Mouse (Mus musculus): Measurements from ENCODE around the gene Cdhr1. TPM values are rescaled to one million over a fixed set of nuclear protein-coding genes. Genes with fewer than 3 reads are reported as not detected.

The Cdhr1 gene
- total RNA-seq, 2 experiments from 2014 or later = 11.2 to 14.1 TPM

DNA sequence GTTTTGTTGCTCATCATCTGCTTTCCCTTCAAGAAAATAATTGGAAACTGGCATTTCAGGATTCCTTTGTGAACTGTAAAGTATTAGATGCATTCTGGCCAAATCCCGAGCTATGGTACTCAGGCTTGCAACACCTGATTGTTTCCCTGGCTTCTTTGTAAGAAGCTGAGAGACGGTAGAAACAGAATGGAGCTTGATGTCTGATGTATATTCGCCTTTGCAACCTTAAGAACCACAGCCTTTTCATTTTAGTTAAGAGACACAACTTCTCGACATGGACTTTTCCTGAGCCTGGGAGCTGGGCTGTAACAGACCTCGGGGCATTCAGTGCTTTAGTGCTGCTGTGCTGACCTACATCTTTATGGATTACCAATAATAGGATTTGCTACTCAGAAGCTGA lies 30.5 kb downstream of the Cdhr1 start, which contains the start of gene Lrit2:
Lrit2 (plus strand) TSS at position 301 of the 400 bp plus-strand sequence.
- intact Hi-C loops (cut with DNase I) = loop anchor here (5.0 kb wide), 1 partner anchor 60 kb away; no protein-coding TSS in a partner anchor
- Histone ChIP-seq H3K4me3 (no peak within 1 kb of the TSS), H3K27ac (no peak within 1 kb of the TSS)
- DNase-seq (ENCODE audit: extremely low spot score in 1 of 2, low spot score in 2 of 2) = no peak
- no peak for TF ChIP-seq CTCF (IDR thresholded peaks at IDR 0.05)

DNA sequence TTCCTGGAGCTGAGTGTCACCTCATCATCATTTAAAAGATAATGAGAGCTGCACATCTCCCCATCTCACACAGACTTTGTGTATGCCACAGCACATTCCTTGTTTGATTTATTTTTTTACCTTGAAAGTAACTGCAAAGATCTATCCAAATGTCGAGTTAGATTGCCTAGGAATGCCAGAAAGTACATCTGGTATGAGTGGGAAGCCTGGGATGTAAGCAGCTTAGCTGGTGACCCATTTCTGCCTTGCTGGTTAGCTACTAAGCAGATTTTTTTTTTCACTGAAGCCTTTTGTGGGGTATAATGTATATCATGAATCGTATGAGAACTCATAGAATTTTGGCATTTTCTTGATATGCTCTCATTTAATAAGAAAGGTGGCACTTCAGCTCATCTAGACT lies 31.5 kb downstream of the Cdhr1 start:
- H3K4me3 ChIP-seq = no peak overlapping the region
- no peak for DNase-seq (ENCODE audit: extremely low spot score in 1 of 2, low spot score in 2 of 2)
- intact Hi-C loops (cut with DNase I) = loop anchor here (5.0 kb wide), 1 partner anchor 61 kb away; no protein-coding TSS in a partner anchor
- no peak for TF ChIP-seq CTCF (IDR thresholded peaks at IDR 0.05)
- no peak overlapping the region for H3K27ac ChIP-seq

DNA sequence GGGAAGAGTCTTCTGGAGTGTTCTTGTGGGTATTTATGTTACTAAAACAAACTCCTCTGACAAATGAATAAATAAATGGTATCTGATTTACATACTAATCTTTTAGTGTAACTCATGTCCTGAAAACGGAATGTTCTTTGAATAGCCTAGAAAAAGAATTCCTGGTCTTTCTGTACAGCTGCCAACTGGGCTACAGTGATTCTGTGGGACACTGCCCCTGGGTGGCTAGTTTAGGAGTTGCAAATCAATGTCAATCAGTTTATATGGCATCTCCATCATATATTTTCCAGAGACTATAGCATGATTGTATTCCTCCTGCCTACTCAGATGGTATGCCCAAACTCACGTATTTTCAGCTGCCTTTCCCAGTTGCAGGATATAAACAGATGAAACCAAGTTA lies 33.3 kb downstream of the Cdhr1 start:
- no peak for DNase-seq (ENCODE audit: extremely low spot score in 1 of 2, low spot score in 2 of 2)
- Histone ChIP-seq H3K27ac (no peak overlapping the region), H3K4me3 (no peak overlapping the region)
- peak; percentile 22 for TF ChIP-seq CTCF (IDR thresholded peaks at IDR 0.05)
- intact Hi-C loops (cut with DNase I) = loop anchor here (5.0 kb wide), 1 partner anchor 62 kb away; no protein-coding TSS in a partner anchor

DNA sequence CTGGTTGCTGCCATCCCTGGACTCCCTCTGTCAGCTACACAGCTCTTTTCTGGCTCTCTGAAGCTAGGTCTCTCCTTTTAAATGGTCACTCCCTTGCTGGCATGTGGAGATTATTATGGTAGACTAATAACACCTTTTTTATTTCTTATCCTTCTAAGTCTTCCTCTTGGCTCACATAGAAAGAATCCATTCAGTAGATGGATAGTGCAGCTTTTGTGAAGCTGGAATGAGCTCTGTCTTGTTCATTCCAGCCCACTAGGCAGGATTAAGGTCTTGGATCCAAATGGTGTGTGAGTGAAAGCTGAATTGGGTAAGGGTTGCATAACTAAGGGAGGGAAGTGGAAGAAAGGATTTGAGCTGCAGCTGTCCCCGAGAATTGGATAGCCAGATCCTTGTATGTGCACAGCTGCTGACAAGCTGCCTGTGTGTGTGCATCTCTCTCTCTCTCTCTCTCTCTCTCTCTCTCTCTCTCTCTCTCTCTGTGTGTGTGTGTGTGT lies 49.2 kb downstream of the Cdhr1 start, which contains the start of gene Rgr:
Rgr (minus strand) TSS at position 51 of the 497 bp plus-strand sequence.
- intact Hi-C loops (cut with DNase I) = no loop called here
- H3K27ac ChIP-seq = no peak within 1 kb of the TSS
- no peak for DNase-seq (ENCODE audit: extremely low spot score in 1 of 2, low spot score in 2 of 2)
- no peak for TF ChIP-seq CTCF (IDR thresholded peaks at IDR 0.05)
- H3K4me3 ChIP-seq = no peak within 1 kb of the TSS

DNA sequence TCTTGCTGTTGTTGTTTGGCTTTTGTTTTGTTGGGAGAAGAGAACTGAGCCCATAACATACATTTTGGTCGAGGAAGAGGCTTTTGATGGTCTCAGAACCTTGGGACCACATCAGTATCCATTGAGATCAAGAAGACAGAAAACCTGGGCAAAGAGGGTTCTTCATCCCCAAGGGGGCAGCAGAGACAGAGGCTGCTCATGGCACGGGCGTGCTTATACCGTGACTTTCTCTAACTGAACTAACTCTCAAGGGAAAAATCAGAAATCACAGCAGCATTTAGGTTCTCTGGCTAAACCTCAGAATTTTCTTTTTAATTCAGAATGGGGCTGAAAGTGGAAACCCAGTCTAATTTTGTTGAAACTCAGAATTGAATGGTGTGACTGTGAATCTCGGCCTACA lies 63.7 kb downstream of the Cdhr1 start:
- Histone ChIP-seq H3K4me3 (no peak overlapping the region), H3K27ac (no peak overlapping the region)
- intact Hi-C loops (cut with DNase I) = loop anchor here (5.0 kb wide), 1 partner anchor 93 kb away; no protein-coding TSS in a partner anchor
- DNase-seq (ENCODE audit: extremely low spot score in 1 of 2, low spot score in 2 of 2) = no peak
- TF ChIP-seq CTCF (IDR thresholded peaks at IDR 0.05) = peak; percentile 36

DNA sequence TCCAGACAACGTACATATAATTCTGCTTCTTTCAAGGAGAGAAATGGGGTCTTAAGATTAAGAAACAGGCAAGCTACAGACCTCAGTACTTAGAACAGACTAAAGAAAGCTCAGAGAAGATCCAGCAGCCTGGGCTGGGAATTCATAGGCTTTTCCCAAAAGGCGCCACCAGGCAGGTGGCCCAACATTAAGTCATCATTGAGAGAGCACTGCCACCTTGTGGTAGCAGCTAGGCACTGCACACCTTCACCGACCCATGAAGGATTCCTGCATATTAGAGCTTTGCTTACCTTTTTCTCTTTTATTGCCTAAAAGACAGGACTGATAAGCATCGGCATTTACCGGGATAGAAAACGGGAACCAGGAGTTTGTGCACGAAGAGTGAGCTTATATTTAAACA lies 64.9 kb downstream of the Cdhr1 start:
- no peak; the same call in none of the 2 replicates for TF ChIP-seq CTCF (IDR thresholded peaks at IDR 0.05)
- intact Hi-C loops (cut with DNase I) = loop anchor here (1.0 to 5.0 kb wide), 4 partner anchors 81 to 166 kb away; no protein-coding TSS in a partner anchor
- no peak overlapping the region for H3K4me3 ChIP-seq
- peak; percentile 82 to 86 for DNase-seq (ENCODE audit: extremely low spot score in 1 of 2, low spot score in 2 of 2)
- H3K27ac ChIP-seq = no peak overlapping the region

DNA sequence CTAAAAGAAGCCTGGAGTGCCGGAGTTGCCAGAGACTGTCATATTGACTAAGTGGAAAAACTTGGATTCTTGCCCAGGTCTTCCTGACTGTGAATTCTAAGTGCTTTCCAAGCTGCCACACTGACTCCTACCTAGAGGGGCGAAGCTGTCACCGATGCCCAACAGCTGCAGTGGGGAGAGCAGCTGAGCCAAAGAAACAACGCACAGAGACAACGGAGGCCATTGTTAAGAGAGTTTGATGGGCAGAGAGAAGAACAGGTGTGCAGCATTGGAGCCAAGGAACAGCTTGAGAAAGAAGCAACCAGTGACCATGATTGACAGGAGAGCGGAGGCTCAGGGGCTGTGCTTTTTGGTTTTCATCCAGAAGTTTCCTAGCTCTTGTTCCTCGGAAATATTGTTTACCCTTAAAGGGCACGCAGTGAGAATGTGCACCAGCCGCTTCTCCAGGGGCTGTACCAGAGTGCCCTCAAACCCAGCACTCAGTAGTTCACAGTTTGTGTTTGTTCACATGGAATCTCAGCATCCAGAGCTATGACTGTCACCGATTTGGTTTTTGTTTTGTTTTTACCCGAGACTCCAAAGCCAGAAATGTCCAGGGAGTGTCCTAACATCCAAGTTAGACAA lies 65.6 kb downstream of the Cdhr1 start:
- intact Hi-C loops (cut with DNase I) = loop anchor here (1.0 to 5.0 kb wide), 4 partner anchors 80 to 165 kb away; no protein-coding TSS in a partner anchor
- Histone ChIP-seq H3K4me3 (no peak overlapping the region), H3K27ac (no peak overlapping the region)
- DNase-seq (ENCODE audit: extremely low spot score in 1 of 2, low spot score in 2 of 2) = no peak
- no peak for TF ChIP-seq CTCF (IDR thresholded peaks at IDR 0.05)

DNA sequence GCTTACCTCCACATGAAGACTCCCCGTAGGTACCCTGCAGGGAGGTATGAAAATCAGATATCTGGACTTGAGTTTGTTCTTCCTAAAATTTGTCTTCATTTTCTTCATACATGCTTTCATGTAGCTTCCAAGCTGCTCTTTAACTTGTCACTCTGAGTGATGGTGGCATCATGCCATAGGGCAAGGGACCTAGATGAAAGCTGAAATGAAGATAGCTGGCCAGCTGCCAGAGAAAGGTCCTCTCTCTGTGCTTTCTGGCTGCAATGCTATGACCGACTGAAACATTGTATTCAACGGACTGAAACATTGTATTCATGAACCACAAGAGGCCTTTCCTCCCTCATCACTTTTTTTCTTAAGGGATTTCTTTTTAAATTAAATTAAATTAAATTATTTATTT lies 69.6 kb downstream of the Cdhr1 start:
- intact Hi-C loops (cut with DNase I) = no loop called here
- TF ChIP-seq CTCF (IDR thresholded peaks at IDR 0.05) = no peak

DNA sequence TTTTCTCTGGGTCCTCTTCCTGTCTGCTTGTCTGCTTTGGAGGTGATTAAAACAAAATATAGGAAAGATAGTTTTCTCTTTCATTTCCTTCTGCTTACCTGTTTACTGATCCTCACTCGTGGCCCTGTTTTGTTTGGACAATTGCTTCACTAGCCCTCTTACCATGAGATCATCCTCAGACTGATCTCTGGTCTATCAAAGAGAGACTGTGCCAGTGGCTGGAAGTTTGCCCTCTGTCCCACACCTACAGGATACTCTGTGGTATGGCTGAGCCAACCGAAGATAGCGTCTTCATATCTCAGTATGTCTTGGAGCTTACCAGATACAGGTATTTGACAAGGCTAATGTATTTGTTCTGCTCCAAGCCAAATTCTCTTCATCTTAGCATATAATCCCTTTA lies 70.2 kb downstream of the Cdhr1 start:
- H3K27ac ChIP-seq = no peak overlapping the region
- no peak for DNase-seq (ENCODE audit: extremely low spot score in 1 of 2, low spot score in 2 of 2)
- intact Hi-C loops (cut with DNase I) = no loop called here
- no peak for TF ChIP-seq CTCF (IDR thresholded peaks at IDR 0.05)
- no peak overlapping the region for H3K4me3 ChIP-seq

More for the DNA sequence above, 69.6 kb downstream of the Cdhr1 start:
- no peak for DNase-seq (ENCODE audit: extremely low spot score in 1 of 2, low spot score in 2 of 2)
- H3K27ac ChIP-seq = no peak overlapping the region
- H3K4me3 ChIP-seq = no peak overlapping the region

Other genes with a start within 250 kb of the Cdhr1 start
- gene Ccser2, start 129.6 kb downstream of the Cdhr1 start, total RNA-seq (2021) = 10 to 100 TPM; 83.8 to 85.8 TPM
- not detected for gene Rgr, start 49.4 kb downstream of the Cdhr1 start, total RNA-seq (2021)
- not detected for gene Lrit1, start 43.5 kb downstream of the Cdhr1 start, total RNA-seq (2021)
- gene Lrit2, start 30.4 kb downstream of the Cdhr1 start, total RNA-seq (2021) = not detected
- gene 2610528A11Rik, start 15.7 kb upstream of the Cdhr1 start, total RNA-seq (2021) = under 1 TPM in 1 of 2 experiments, not detected in 1; 0.70 TPM
- 100 to 1,000 TPM; 425 to 441 TPM for gene Ghitm, start 36.9 kb upstream of the Cdhr1 start, total RNA-seq (2021)

Data from left cerebral cortex, adult 2 months (tissue).